Mouse (Mus musculus) embryonic facial prominence, embryonic 12.5 days (tissue): ENCODE measurements around the gene Slc26a8. TPM values are rescaled to one million over a fixed set of nuclear protein-coding genes. Genes with fewer than 3 reads are reported as not detected.

Experiments used
- ATAC-seq: fragments of 200-750 bp; cut with Nextera tagmentation; 2 replicates; pipeline ENCODE4 v1.8.0; 2017; ENCODE audit not compliant: insufficient number of reproducible peaks, insufficient read depth, low FRiP score, low TSS enrichment
- H3K27ac ChIP-seq: fragments of 300-500 bp; sonication (generic); 2 replicates; pipeline ENCODE4 v1.5.1; 2016; ENCODE audit warnings: mild to moderate bottlenecking
- H3K27me3 ChIP-seq: fragments of 300-500 bp; sonication (generic); 2 replicates; pipeline ENCODE4 v1.6.1; 2016; ENCODE audit warnings: mild to moderate bottlenecking, moderate library complexity
- H3K36me3 ChIP-seq: fragments of 300-500 bp; sonication (generic); 2 replicates; pipeline ENCODE4 v1.6.1; 2016; ENCODE audit warnings: mild to moderate bottlenecking
- H3K4me1 ChIP-seq: fragments of 300-500 bp; sonication (generic); 2 replicates; pipeline ENCODE4 v1.6.1; 2016
- H3K4me2 ChIP-seq: fragments of 300-500 bp; sonication (generic); replicated peaks from 2 replicates; pipeline ENCODE4 v1.6.1; 2016; ENCODE audit warnings: mild to moderate bottlenecking, moderate library complexity
- H3K4me3 ChIP-seq: fragments of 300-500 bp; sonication (generic); 2 replicates; pipeline ENCODE4 v1.5.1; 2016; ENCODE audit warnings: mild to moderate bottlenecking
- H3K9ac ChIP-seq: fragments of 300-500 bp; sonication (generic); 2 replicates; pipeline ENCODE4 v1.6.1; 2016; ENCODE audit warnings: mild to moderate bottlenecking, moderate library complexity
- H3K9me3 ChIP-seq: fragments of 300-500 bp; sonication (generic); 2 replicates; pipeline ENCODE4 v1.6.1; 2016; ENCODE audit warnings: mild to moderate bottlenecking, moderate library complexity
- WGBS: fragments of 180-500 bp; shearing (Covaris S2); methylation state at CpG from one replicate; pipeline ENCODE4 v1.1.7; 2016; 5-methylcytosine and 5-hydroxymethylcytosine counted together
- polyA plus RNA-seq: library from polyadenylated mRNA; unstranded; fragments of >200 nt; fragmentation: Nextera tagmentation; extraction: Ambion mirVana; gene quantifications from 2 replicates; pipeline ENCODE4 v1.2.1, GENCODE M21; 2016

The Slc26a8 gene
- polyA plus RNA-seq, 1 experiment from 2014 or later, result 0.73 TPM

- H3K36me3 ChIP-seq, result no peaks in the 10 kb centered on the region
- H3K4me1 ChIP-seq, result peaks cover 40% of the 10 kb centered on the region
- no peak overlapping the region for H3K9ac ChIP-seq
- ATAC-seq, result no peak
- H3K4me2 ChIP-seq, result no peak overlapping the region
- H3K9me3 ChIP-seq, result no peaks in the 10 kb centered on the region
- no peak overlapping the region for H3K27ac ChIP-seq
- WGBS, result 35% methylated on average over 4 of the region's 4 CpGs
- H3K4me3 ChIP-seq, result no peak overlapping the region
- H3K27me3 ChIP-seq, result no peaks in the 10 kb centered on the region
Observed at GRCm38 (mm10) chr17:28698245-28698644, 8.2 kb upstream of the Slc26a8 start.

GRCm38 (mm10) chr17:28697290-28698195 is 7.5 kb upstream of the Slc26a8 start:
- H3K9ac ChIP-seq, result 0 out of 2 replicates have a peak overlapping the region, but pooled peaks have one; percentile 6
- H3K36me3 ChIP-seq, result no peaks in the 10 kb centered on the region
- H3K4me2 ChIP-seq, result no peak overlapping the region
- no peaks in the 10 kb centered on the region for H3K27me3 ChIP-seq
- peaks cover 46% of the 10 kb centered on the region for H3K4me1 ChIP-seq
- 73% methylated on average over 13 of the region's 13 CpGs for WGBS
- no peak overlapping the region for H3K4me3 ChIP-seq
- ATAC-seq, result no peak
- H3K9me3 ChIP-seq, result no peaks in the 10 kb centered on the region
- H3K27ac ChIP-seq, result peak overlapping the region; percentile 54

GRCm38 (mm10) chr17:28696641-28697040 is 6.6 kb upstream of the Slc26a8 start:
- H3K4me1 ChIP-seq, result peaks cover 46% of the 10 kb centered on the region
- H3K4me2 ChIP-seq, result no peak overlapping the region
- no peak overlapping the region for H3K9ac ChIP-seq
- ATAC-seq, result no peak
- no peaks in the 10 kb centered on the region for H3K9me3 ChIP-seq
- 57% methylated on average over 2 of the region's 2 CpGs for WGBS
- no peak overlapping the region for H3K4me3 ChIP-seq
- 0 out of 2 replicates have a peak overlapping the region, but pooled peaks have one; percentile 36 for H3K27ac ChIP-seq
- no peaks in the 10 kb centered on the region for H3K27me3 ChIP-seq
- no peaks in the 10 kb centered on the region for H3K36me3 ChIP-seq

DNA sequence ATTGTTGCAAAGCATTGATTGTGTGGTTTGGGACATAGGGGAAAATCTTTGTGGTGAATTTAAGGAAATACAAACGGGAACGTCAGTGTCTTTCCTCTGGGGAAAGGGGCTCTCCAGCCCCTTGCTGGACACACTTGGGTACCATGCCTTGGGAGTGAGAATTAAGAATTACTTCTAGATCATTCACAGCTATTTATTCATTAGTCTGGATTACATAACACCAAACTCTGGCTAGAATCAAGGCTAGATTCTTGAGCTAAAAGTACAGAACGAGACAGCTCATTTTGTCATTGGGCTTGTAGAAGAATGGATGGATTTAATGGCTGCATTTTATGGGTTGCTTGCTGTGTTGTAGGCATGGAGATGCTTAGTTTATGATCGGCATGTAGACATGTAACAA is 4.8 kb upstream of the Slc26a8 start:
- 81% methylated on average over 4 of the region's 4 CpGs for WGBS
- ATAC-seq, result no peak
- peaks cover 51% of the 10 kb centered on the region for H3K4me1 ChIP-seq
- H3K36me3 ChIP-seq, result no peaks in the 10 kb centered on the region
- no peak overlapping the region for H3K9ac ChIP-seq
- no peaks in the 10 kb centered on the region for H3K9me3 ChIP-seq
- no peak overlapping the region for H3K27ac ChIP-seq
- H3K4me2 ChIP-seq, result no peak overlapping the region
- no peaks in the 10 kb centered on the region for H3K27me3 ChIP-seq
- no peak overlapping the region for H3K4me3 ChIP-seq

GRCm38 (mm10) chr17:28694078-28694477 is 4.0 kb upstream of the Slc26a8 start:
- peaks cover 57% of the 10 kb centered on the region for H3K4me1 ChIP-seq
- no peak overlapping the region; the same call in 1 of the 2 replicates for H3K4me2 ChIP-seq
- no peak overlapping the region for H3K4me3 ChIP-seq
- H3K36me3 ChIP-seq, result no peaks in the 10 kb centered on the region
- H3K9ac ChIP-seq, result no peak overlapping the region
- 59% methylated on average over 2 of the region's 2 CpGs for WGBS
- H3K9me3 ChIP-seq, result no peaks in the 10 kb centered on the region
- peaks cover 6% of the 10 kb centered on the region; the same call in 1 of the 2 replicates for H3K27me3 ChIP-seq
- no peak for ATAC-seq
- no peak overlapping the region for H3K27ac ChIP-seq

- Histone ChIP-seq H3K27me3 (peaks cover 13% of the 10 kb centered on the region; the same call in 1 of the 2 replicates), H3K27ac (0 out of 2 replicates have a peak overlapping the region, but pooled peaks have one; percentile 36), H3K9me3 (no peaks in the 10 kb centered on the region), H3K36me3 (no peaks in the 10 kb centered on the region), H3K9ac (peak overlapping the region; percentile 97), H3K4me2 (peak overlapping the region; percentile 68), H3K4me1 (peaks cover 50% of the 10 kb centered on the region), H3K4me3 (peak overlapping the region; percentile 86)
- no peak for ATAC-seq
- 30% methylated on average over 3 of the region's 3 CpGs for WGBS
Observed at GRCm38 (mm10) chr17:28693086-28693485, 3.1 kb upstream of the Slc26a8 start.

DNA sequence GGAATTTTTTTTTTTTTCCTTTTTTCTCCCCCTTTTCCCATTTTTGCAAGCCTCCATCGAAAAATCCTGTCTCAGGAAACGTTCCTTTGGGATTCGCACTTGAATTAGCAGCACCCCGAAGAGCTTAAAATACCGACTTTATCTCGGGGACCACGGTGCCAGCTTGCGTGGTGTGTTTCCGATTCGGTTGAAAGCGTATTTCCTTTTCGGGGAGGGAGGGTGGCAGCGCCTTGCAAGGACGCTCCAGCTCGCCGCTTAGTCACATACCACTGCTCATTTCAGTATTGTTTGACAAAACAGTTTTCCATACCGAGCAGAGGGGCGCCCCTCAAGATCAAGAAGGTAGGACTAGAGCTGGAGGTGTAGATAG is 2.3 kb upstream of the Slc26a8 start:
- H3K27me3 ChIP-seq, result peaks cover 13% of the 10 kb centered on the region; the same call in 1 of the 2 replicates
- no peak for ATAC-seq
- H3K9ac ChIP-seq, result peak overlapping the region; percentile 97
- peak overlapping the region; percentile 97; the same call in 1 of the 2 replicates for H3K27ac ChIP-seq
- under 1% methylated on average over 18 of the region's 18 CpGs for WGBS
- peaks cover 42% of the 10 kb centered on the region for H3K4me1 ChIP-seq
- no peaks in the 10 kb centered on the region for H3K36me3 ChIP-seq
- H3K4me3 ChIP-seq, result peak overlapping the region; percentile 86
- H3K9me3 ChIP-seq, result no peaks in the 10 kb centered on the region
- H3K4me2 ChIP-seq, result peak overlapping the region; percentile 68

DNA sequence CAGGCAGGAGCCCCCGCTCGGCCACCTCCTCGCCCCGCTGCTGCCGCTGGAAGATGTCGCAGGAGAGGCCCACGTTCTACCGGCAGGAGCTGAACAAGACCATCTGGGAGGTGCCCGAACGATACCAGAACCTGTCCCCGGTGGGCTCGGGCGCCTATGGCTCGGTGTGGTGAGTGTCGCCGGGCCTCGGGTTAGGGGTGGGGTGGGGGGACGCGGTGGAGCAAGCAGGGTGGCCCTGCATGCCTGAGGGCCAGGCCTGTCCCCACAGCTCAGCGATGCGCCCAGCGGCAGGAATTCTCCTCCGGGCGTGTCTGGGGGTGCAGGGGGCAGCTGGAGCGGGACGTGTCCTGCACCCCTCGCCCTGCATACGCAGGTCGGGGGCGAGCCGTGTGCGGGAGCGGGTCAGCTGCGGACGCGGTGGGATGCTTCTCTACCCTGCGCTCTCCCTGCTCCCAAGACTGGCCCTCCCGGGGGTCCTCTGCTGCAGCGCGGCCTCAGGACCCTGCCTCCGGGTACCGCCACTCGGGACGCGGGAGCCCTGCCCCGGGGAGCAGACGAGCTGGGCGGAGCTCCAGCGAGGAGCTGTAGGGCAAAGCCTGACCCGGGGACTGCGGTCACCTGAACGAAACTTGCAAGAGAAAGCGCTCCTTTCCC is 1.8 kb upstream of the Slc26a8 start:
- under 1% methylated on average over 49 of the region's 53 CpGs for WGBS
- ATAC-seq, result peak; percentile 36
- no peaks in the 10 kb centered on the region for H3K36me3 ChIP-seq
- H3K4me3 ChIP-seq, result peak overlapping the region; percentile 86
- H3K27ac ChIP-seq, result peak overlapping the region; percentile 97
- H3K4me1 ChIP-seq, result peaks cover 37% of the 10 kb centered on the region
- peaks cover 13% of the 10 kb centered on the region; the same call in 1 of the 2 replicates for H3K27me3 ChIP-seq
- no peaks in the 10 kb centered on the region for H3K9me3 ChIP-seq
- peak overlapping the region; percentile 97 for H3K9ac ChIP-seq
- peak overlapping the region; percentile 68 for H3K4me2 ChIP-seq

DNA sequence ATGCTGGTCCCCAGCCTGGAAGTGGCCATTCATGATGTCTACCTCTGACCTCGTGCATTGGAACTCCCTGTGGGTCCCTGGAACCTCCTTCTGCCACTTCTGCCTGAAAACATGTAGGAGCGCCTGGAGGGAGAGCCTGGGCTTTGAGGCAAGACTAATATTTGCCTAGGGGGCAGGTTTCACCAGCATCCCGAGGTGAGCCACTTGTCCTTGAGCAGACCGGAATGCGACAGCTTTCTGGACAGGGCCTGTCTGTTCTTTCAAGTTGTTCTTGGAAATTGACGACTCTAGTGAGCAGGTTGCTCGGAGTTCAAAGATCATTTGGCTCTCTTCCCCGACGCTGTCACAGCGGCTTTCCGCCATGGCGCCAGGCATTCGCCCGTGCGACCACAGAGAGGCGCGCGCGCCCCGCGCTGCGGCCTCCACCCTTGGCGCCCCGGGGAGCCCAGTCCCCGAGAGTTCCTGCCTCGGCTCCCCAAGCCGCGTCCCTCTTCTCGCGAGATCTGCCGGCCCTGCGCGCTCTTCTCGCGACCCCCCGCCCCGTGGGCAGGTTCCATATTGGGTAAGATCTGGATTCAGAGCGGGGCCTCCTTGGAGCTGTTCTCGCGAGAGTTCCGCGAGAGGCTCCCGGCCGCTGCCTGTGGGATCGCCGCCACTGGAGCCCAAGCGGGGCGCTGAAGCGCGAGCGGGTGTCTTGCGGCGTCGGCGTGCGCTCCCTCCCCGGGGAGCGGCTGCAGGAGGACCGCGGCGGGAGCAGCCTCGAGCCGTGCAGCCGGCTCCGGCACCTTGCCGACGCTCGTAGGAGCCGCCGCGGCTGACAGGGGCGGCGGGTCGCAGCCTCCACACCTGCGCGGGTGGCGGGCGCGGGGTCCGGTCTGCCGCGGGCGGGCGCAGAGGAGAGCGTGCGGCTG is 998 bp upstream of the Slc26a8 start, which contains the start of gene Mapk14:
TSS of gene Mapk14 (plus strand) at position 554 of the 911 bp plus-strand sequence.
- Histone ChIP-seq H3K9me3 (no peaks in the 10 kb centered on the region), H3K27me3 (peaks cover 13% of the 10 kb centered on the region; the same call in 1 of the 2 replicates), H3K4me2 (peak within 1 kb of the TSS; percentile 68), H3K27ac (peak within 1 kb of the TSS; percentile 97), H3K4me3 (peak within 1 kb of the TSS; percentile 86), H3K9ac (peak within 1 kb of the TSS; percentile 97), H3K4me1 (peaks cover 29% of the 10 kb centered on the region), H3K36me3 (no peaks in the 10 kb centered on the region)
- peak; percentile 91 for ATAC-seq
- WGBS, result under 1% methylated on average over 83 of the region's 86 CpGs

- Histone ChIP-seq H3K4me2 (no peak overlapping the region), H3K4me1 (peaks cover 12% of the 10 kb centered on the region), H3K9ac (no peak overlapping the region), H3K9me3 (no peaks in the 10 kb centered on the region), H3K27ac (no peak overlapping the region), H3K4me3 (no peak overlapping the region), H3K27me3 (peaks cover 13% of the 10 kb centered on the region; the same call in 1 of the 2 replicates), H3K36me3 (no peaks in the 10 kb centered on the region)
- no peak for ATAC-seq
- whole genome bisulfite sequencing, result 36% methylated on average over 4 of the region's 4 CpGs
Observed at GRCm38 (mm10) chr17:28687354-28687753, 2.7 kb downstream of the Slc26a8 start.

- Histone ChIP-seq H3K4me3 (no peak overlapping the region), H3K27me3 (peaks cover 12% of the 10 kb centered on the region; the same call in 1 of the 2 replicates), H3K4me2 (no peak overlapping the region), H3K27ac (no peak overlapping the region), H3K9ac (no peak overlapping the region), H3K36me3 (no peaks in the 10 kb centered on the region), H3K4me1 (peaks cover 5% of the 10 kb centered on the region), H3K9me3 (no peaks in the 10 kb centered on the region)
- ATAC-seq, result no peak
- 78% methylated on average over 19 of the region's 19 CpGs for WGBS
Observed at GRCm38 (mm10) chr17:28684631-28685030, 5.4 kb downstream of the Slc26a8 start.
